ENCODE assay signal across 11 mouse cellular contexts in the genomic region with DNA sequence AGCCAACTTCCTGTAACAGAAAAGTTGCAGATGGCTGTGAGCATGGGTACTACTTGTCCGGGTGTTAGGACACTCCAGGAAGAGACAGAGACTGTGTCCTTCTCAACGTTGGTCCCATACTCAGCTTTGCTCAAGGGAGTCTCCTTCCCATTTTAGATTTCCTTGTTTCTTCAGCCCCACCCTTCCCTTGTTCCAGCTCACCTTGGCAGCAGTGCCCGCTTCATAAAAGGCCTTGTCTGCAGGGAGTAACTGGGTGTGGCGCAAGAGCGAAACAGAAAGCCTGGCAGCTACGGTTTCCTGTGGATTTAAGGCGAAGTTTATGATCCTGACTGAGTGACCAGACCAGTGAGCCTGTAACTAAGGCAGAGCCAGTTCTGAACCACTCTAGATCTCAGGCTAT. TPM values are rescaled to one million over a fixed set of nuclear protein-coding genes. Genes with fewer than 3 reads are reported as not detected.
A peak's percentile ranks its signal among the peaks of the same experiment; 100 is the strongest.
DNase-seq lines count a peak whose midpoint lies in the region; ATAC-seq and TF ChIP-seq lines count a peak whose summit lies in the region.
"Had no signal": no experiment of that assay in that cellular context is flagged by ENCODE, and none has a peak within 500 bp of the region (broad histone marks: within the 10 kb centered on the region; RNA-seq: fewer than 3 reads in every experiment).

No protein-coding gene starts in this region.

- H3K27ac ChIP-seq in kidney, adult 2 months (ENCODE audit: insufficient read depth, low read depth, low read length), result peak overlapping the region; percentile 49; the same call in 1 of the 2 replicates
- no peak overlapping the region for H3K27ac ChIP-seq in kidney, embryonic 14.5 days (ENCODE audit: low read depth, low read length)
- no peak overlapping the region for H3K27ac ChIP-seq in hindbrain, embryonic 13.5 days
- H3K27ac ChIP-seq in hindbrain, embryonic 14.5 days, result no peak overlapping the region
- H3K27ac ChIP-seq: embryonic facial prominence, embryonic 12.5 days; limb, embryonic 13.5 days; neural tube, embryonic 13.5 days had no signal

- ATAC-seq in kidney, embryonic 14.5 days (ENCODE audit: low FRiP score, low TSS enrichment), result no peak
- peak; percentile 31 for ATAC-seq in megakaryocyte-erythroid progenitor cell, adult 5-6 weeks (replicated peaks; ENCODE audit: low FRiP score, low TSS enrichment, poor library complexity, severe bottlenecking)
- ATAC-seq in hindbrain, embryonic 13.5 days (ENCODE audit: low FRiP score), result no peak
- no peak for ATAC-seq in hindbrain, embryonic 14.5 days (ENCODE audit: low FRiP score)

- TF ChIP-seq POLR2A in kidney, adult 2 months (IDR thresholded peaks at IDR 0.05; ENCODE audit: low read depth, low read length), result no peak

- H3K4me3 ChIP-seq in kidney, adult 2 months (ENCODE audit: insufficient read depth, low read depth, low read length), result no peak overlapping the region
- H3K4me3 ChIP-seq in kidney, embryonic 14.5 days (ENCODE audit: low read length), result no peak overlapping the region
- H3K4me3 ChIP-seq in hindbrain, embryonic 13.5 days, result no peak overlapping the region
- H3K4me3 ChIP-seq in hindbrain, embryonic 14.5 days (replicated peaks; ENCODE audit: low read length), result no peak overlapping the region
- H3K4me3 ChIP-seq: embryonic facial prominence, embryonic 12.5 days; limb, embryonic 13.5 days; neural tube, embryonic 13.5 days had no signal

- H3K9me3 ChIP-seq in kidney, embryonic 14.5 days (ENCODE audit: control insufficient read depth, low read length), result no peaks in the 10 kb centered on the region
- no peaks in the 10 kb centered on the region for H3K9me3 ChIP-seq in hindbrain, embryonic 13.5 days
- no peaks in the 10 kb centered on the region for H3K9me3 ChIP-seq in hindbrain, embryonic 14.5 days (ENCODE audit: control insufficient read depth, low read length)
- H3K9me3 ChIP-seq: embryonic facial prominence, embryonic 12.5 days; limb, embryonic 13.5 days; neural tube, embryonic 13.5 days had no signal

- no peak overlapping the region for H3K4me2 ChIP-seq in kidney, embryonic 14.5 days (replicated peaks; ENCODE audit: low read depth, low read length)
- H3K4me2 ChIP-seq in hindbrain, embryonic 13.5 days, result no peak overlapping the region
- no peak overlapping the region for H3K4me2 ChIP-seq in hindbrain, embryonic 14.5 days (replicated peaks)
- H3K4me2 ChIP-seq: embryonic facial prominence, embryonic 12.5 days; limb, embryonic 13.5 days; neural tube, embryonic 13.5 days had no signal

- WGBS in kidney, adult 2 months, result 62% methylated on average over 7 of the region's 7 CpGs
- 77% methylated on average over 7 of the region's 7 CpGs for WGBS in kidney, embryonic 14.5 days
- 83% methylated on average over 7 of the region's 7 CpGs for WGBS in hindbrain, embryonic 13.5 days
- WGBS in hindbrain, embryonic 14.5 days, result 84% methylated on average over 7 of the region's 7 CpGs

- no peaks in the 10 kb centered on the region for H3K27me3 ChIP-seq in kidney, adult 2 months (replicated peaks; ENCODE audit: control insufficient read depth, insufficient read depth, low read length)
- no peaks in the 10 kb centered on the region for H3K27me3 ChIP-seq in kidney, embryonic 14.5 days (ENCODE audit: control insufficient read depth, insufficient read depth, low read length)
- 0 out of 2 replicates have a peak, but pooled peaks cover 9% of the 10 kb centered on the region for H3K27me3 ChIP-seq in hindbrain, embryonic 13.5 days
- no peaks in the 10 kb centered on the region for H3K27me3 ChIP-seq in hindbrain, embryonic 14.5 days (ENCODE audit: control insufficient read depth, insufficient read depth, low read length)
- H3K27me3 ChIP-seq: embryonic facial prominence, embryonic 12.5 days; limb, embryonic 13.5 days; neural tube, embryonic 13.5 days had no signal

- peaks cover 10% of the 10 kb centered on the region for H3K36me3 ChIP-seq in kidney, adult 2 months (ENCODE audit: control insufficient read depth, insufficient read depth, low read length)
- H3K36me3 ChIP-seq in kidney, embryonic 14.5 days (ENCODE audit: control insufficient read depth, insufficient read depth, low read length), result peaks cover 60% of the 10 kb centered on the region
- peaks cover 92% of the 10 kb centered on the region for H3K36me3 ChIP-seq in hindbrain, embryonic 13.5 days
- H3K36me3 ChIP-seq in hindbrain, embryonic 14.5 days (replicated peaks; ENCODE audit: control insufficient read depth, insufficient read depth), result peaks cover 93% of the 10 kb centered on the region

- DNase-seq in kidney, adult 2 months, result peak; percentile 70
- peak; percentile 57 for DNase-seq in gonadal fat pad, adult 2 months (ENCODE audit: low read depth)
- DNase-seq in kidney, adult 8-10 months, result peak; percentile 29 to 32
- DNase-seq in embryo, embryonic 11 days, result no peak
- DNase-seq in hindbrain, embryonic 14.5 days (ENCODE audit: low spot score), result no peak

- 0 out of 2 replicates have a peak, but pooled peaks cover 5% of the 10 kb centered on the region for H3K4me1 ChIP-seq in kidney, adult 2 months (ENCODE audit: control insufficient read depth, insufficient read depth, low read length)
- peaks cover 4% of the 10 kb centered on the region; the same call in 1 of the 2 replicates for H3K4me1 ChIP-seq in kidney, embryonic 14.5 days (ENCODE audit: control insufficient read depth, insufficient read depth, low read length)
- peaks cover 8% of the 10 kb centered on the region for H3K4me1 ChIP-seq in hindbrain, embryonic 13.5 days (replicated peaks)
- H3K4me1 ChIP-seq in hindbrain, embryonic 14.5 days (replicated peaks; ENCODE audit: control insufficient read depth, insufficient read depth, low read length), result no peaks in the 10 kb centered on the region

- no peak overlapping the region for H3K9ac ChIP-seq in kidney, embryonic 14.5 days (ENCODE audit: low read depth, low read length)
- H3K9ac ChIP-seq in hindbrain, embryonic 13.5 days, result no peak overlapping the region
- H3K9ac ChIP-seq in hindbrain, embryonic 14.5 days, result no peak overlapping the region
- H3K9ac ChIP-seq: embryonic facial prominence, embryonic 12.5 days; limb, embryonic 13.5 days; neural tube, embryonic 13.5 days had no signal

- TF ChIP-seq CTCF in kidney, adult 2 months (conservative IDR thresholded peaks at IDR 0.05; ENCODE audit: insufficient read depth, insufficient read length, low read depth, low read length), result no peak

RNA-seq across cellular contexts. Expression of a gene that starts 3.0 kb away (rescaled TPM):
- polyA plus RNA-seq in kidney, adult 2 months (2012; rRNA removed), result 19.7 and 23.6 TPM in 2 replicates
- 28.0 and 31.8 TPM in 2 replicates for polyA plus RNA-seq in kidney, embryonic 14.5 days (2014; fragmentation: Nextera tagmentation; extraction: Ambion mirVana)
- polyA plus RNA-seq in gonadal fat pad, adult 2 months (2012; rRNA removed), result 36.9 and 38.7 TPM in 2 replicates
- 0.72 and 7.6 TPM in 2 replicates for total RNA-seq in megakaryocyte-erythroid progenitor cell, adult 5-6 weeks (2014; fragmentation: Nextera tagmentation)
- total RNA-seq in megakaryocyte-erythroid progenitor cell, adult 5-6 weeks (2017), result 2.5 and 8.8 TPM in 2 replicates
- 2.7 and 3.2 TPM in 2 replicates for polyA plus RNA-seq in hindbrain, embryonic 13.5 days (2015; fragmentation: Nextera tagmentation; extraction: Ambion mirVana)
- 2.9 and 4.2 TPM in 2 replicates for polyA plus RNA-seq in hindbrain, embryonic 14.5 days (2014; fragmentation: Nextera tagmentation; extraction: Ambion mirVana)

RNA-seq across cellular contexts. Expression of a gene that starts 13.4 kb away (rescaled TPM):
- polyA plus RNA-seq in kidney, adult 2 months (2012; rRNA removed), result 0.45 and 0.96 TPM in 2 replicates
- 0.39 and 0.72 TPM in 2 replicates for polyA plus RNA-seq in kidney, embryonic 14.5 days (2014; fragmentation: Nextera tagmentation; extraction: Ambion mirVana)
- 1.3 and 3.6 TPM in 2 replicates for polyA plus RNA-seq in gonadal fat pad, adult 2 months (2012; rRNA removed)
- total RNA-seq in megakaryocyte-erythroid progenitor cell, adult 5-6 weeks (2014; fragmentation: Nextera tagmentation), result not detected in 2 replicates
- not detected in 2 replicates for total RNA-seq in megakaryocyte-erythroid progenitor cell, adult 5-6 weeks (2017)
- 0.65 TPM in 1 of 2 replicates, not detected in the other for polyA plus RNA-seq in hindbrain, embryonic 13.5 days (2015; fragmentation: Nextera tagmentation; extraction: Ambion mirVana)
- 0.56 and 0.66 TPM in 2 replicates for polyA plus RNA-seq in hindbrain, embryonic 14.5 days (2014; fragmentation: Nextera tagmentation; extraction: Ambion mirVana)
- polyA plus RNA-seq: neural tube, embryonic 13.5 days had no signal

RNA-seq across cellular contexts. Expression of a gene that starts 13.8 kb away (rescaled TPM):
- polyA plus RNA-seq in kidney, adult 2 months (2012; rRNA removed), result 126 and 130 TPM in 2 replicates
- 115 and 153 TPM in 2 replicates for polyA plus RNA-seq in kidney, embryonic 14.5 days (2014; fragmentation: Nextera tagmentation; extraction: Ambion mirVana)
- 120 and 142 TPM in 2 replicates for polyA plus RNA-seq in gonadal fat pad, adult 2 months (2012; rRNA removed)
- 43.4 and 51.1 TPM in 2 replicates for total RNA-seq in megakaryocyte-erythroid progenitor cell, adult 5-6 weeks (2014; fragmentation: Nextera tagmentation)
- 64.9 and 75.5 TPM in 2 replicates for total RNA-seq in megakaryocyte-erythroid progenitor cell, adult 5-6 weeks (2017)
- polyA plus RNA-seq in hindbrain, embryonic 13.5 days (2015; fragmentation: Nextera tagmentation; extraction: Ambion mirVana), result 150 and 161 TPM in 2 replicates
- 149 and 161 TPM in 2 replicates for polyA plus RNA-seq in hindbrain, embryonic 14.5 days (2014; fragmentation: Nextera tagmentation; extraction: Ambion mirVana)

RNA-seq across cellular contexts. Expression of a gene that starts 34.0 kb away (rescaled TPM):
- 41.1 and 43.2 TPM in 2 replicates for polyA plus RNA-seq in kidney, adult 2 months (2012; rRNA removed)
- polyA plus RNA-seq in kidney, embryonic 14.5 days (2014; fragmentation: Nextera tagmentation; extraction: Ambion mirVana), result 130 and 145 TPM in 2 replicates
- polyA plus RNA-seq in gonadal fat pad, adult 2 months (2012; rRNA removed), result 46.5 and 80.1 TPM in 2 replicates
- total RNA-seq in megakaryocyte-erythroid progenitor cell, adult 5-6 weeks (2014; fragmentation: Nextera tagmentation), result 295 and 300 TPM in 2 replicates
- total RNA-seq in megakaryocyte-erythroid progenitor cell, adult 5-6 weeks (2017), result 329 and 355 TPM in 2 replicates
- polyA plus RNA-seq in hindbrain, embryonic 13.5 days (2015; fragmentation: Nextera tagmentation; extraction: Ambion mirVana), result 168 and 173 TPM in 2 replicates
- 162 TPM in 2 replicates for polyA plus RNA-seq in hindbrain, embryonic 14.5 days (2014; fragmentation: Nextera tagmentation; extraction: Ambion mirVana)

RNA-seq across cellular contexts. Expression of a gene that starts 36.5 kb away (rescaled TPM):
- 33.2 and 34.2 TPM in 2 replicates for polyA plus RNA-seq in kidney, adult 2 months (2012; rRNA removed)
- 26.3 and 31.9 TPM in 2 replicates for polyA plus RNA-seq in kidney, embryonic 14.5 days (2014; fragmentation: Nextera tagmentation; extraction: Ambion mirVana)
- polyA plus RNA-seq in gonadal fat pad, adult 2 months (2012; rRNA removed), result 37.7 and 38.4 TPM in 2 replicates
- total RNA-seq in megakaryocyte-erythroid progenitor cell, adult 5-6 weeks (2014; fragmentation: Nextera tagmentation), result 26.2 and 32.8 TPM in 2 replicates
- 10.7 and 18.0 TPM in 2 replicates for total RNA-seq in megakaryocyte-erythroid progenitor cell, adult 5-6 weeks (2017)
- 33.3 and 34.6 TPM in 2 replicates for polyA plus RNA-seq in hindbrain, embryonic 13.5 days (2015; fragmentation: Nextera tagmentation; extraction: Ambion mirVana)
- 34.5 and 37.2 TPM in 2 replicates for polyA plus RNA-seq in hindbrain, embryonic 14.5 days (2014; fragmentation: Nextera tagmentation; extraction: Ambion mirVana)

Comparison
In these comparisons a context has a peak if more than half of its experiments do, and no peak if none do; other contexts are left out.
1. DNase-seq: peak in kidney, adult 2 months (single experiment), gonadal fat pad, adult 2 months (single experiment) and kidney, adult 8-10 months (2 of 2); none in embryo, embryonic 11 days (single experiment) and hindbrain, embryonic 14.5 days (single experiment).